Mouse (Mus musculus): ENCODE data around the gene Rsph14. TPM values are rescaled to one million over a fixed set of nuclear protein-coding genes. Genes with fewer than 3 reads are reported as not detected.

Rsph14 gene
- polyA plus RNA-seq, 1 experiment: not detected

- no peaks in the 10 kb centered on the region for H3K27me3 ChIP-seq (replicated peaks; ENCODE audit: control insufficient read depth, insufficient read depth, low read length)
- no peaks in the 10 kb centered on the region for H3K36me3 ChIP-seq (ENCODE audit: control insufficient read depth, insufficient read depth, low read length)
- H3K4me3 ChIP-seq (ENCODE audit: insufficient read depth, low read depth, low read length): no peak overlapping the region
- TF ChIP-seq CTCF (conservative IDR thresholded peaks at IDR 0.05; ENCODE audit: insufficient read depth, insufficient read length, low read depth, low read length): no peak
- no peak for TF ChIP-seq POLR2A (IDR thresholded peaks at IDR 0.05; ENCODE audit: low read depth, low read length)
- H3K27ac ChIP-seq (ENCODE audit: insufficient read depth, low read depth, low read length): no peak overlapping the region
- peaks cover 33% of the 10 kb centered on the region; the same call in 1 of the 2 replicates for H3K4me1 ChIP-seq (ENCODE audit: control insufficient read depth, insufficient read depth, low read length)
- peak; percentile 54 for DNase-seq
Observed at GRCm38 (mm10) chr10:75067446-75067845, 35.1 kb upstream of the Rsph14 start.

GRCm38 (mm10) chr10:75065691-75066090, 33.3 kb upstream of the Rsph14 start:
- TF ChIP-seq POLR2A (IDR thresholded peaks at IDR 0.05; ENCODE audit: low read depth, low read length) (no peak), CTCF (conservative IDR thresholded peaks at IDR 0.05; ENCODE audit: insufficient read depth, insufficient read length, low read depth, low read length) (no peak)

GRCm38 (mm10) chr10:75063301-75063965, 31.0 kb upstream of the Rsph14 start:
- H3K36me3 ChIP-seq (ENCODE audit: control insufficient read depth, insufficient read depth, low read length): no peaks in the 10 kb centered on the region
- WGBS: 35% methylated on average over 12 of the region's 12 CpGs
- DNase-seq: peak; percentile 39
- no peak overlapping the region for H3K27ac ChIP-seq (ENCODE audit: insufficient read depth, low read depth, low read length)
- H3K27me3 ChIP-seq (replicated peaks; ENCODE audit: control insufficient read depth, insufficient read depth, low read length): no peaks in the 10 kb centered on the region
- TF ChIP-seq POLR2A (IDR thresholded peaks at IDR 0.05; ENCODE audit: low read depth, low read length) (no peak), CTCF (conservative IDR thresholded peaks at IDR 0.05; ENCODE audit: insufficient read depth, insufficient read length, low read depth, low read length) (no peak)
- peak overlapping the region; percentile 4 for H3K4me3 ChIP-seq (ENCODE audit: insufficient read depth, low read depth, low read length)
- H3K4me1 ChIP-seq (ENCODE audit: control insufficient read depth, insufficient read depth, low read length): peaks cover 29% of the 10 kb centered on the region; the same call in 1 of the 2 replicates

More at GRCm38 (mm10) chr10:75065691-75066090, 33.3 kb upstream of the Rsph14 start:
- Histone ChIP-seq H3K36me3 (ENCODE audit: control insufficient read depth, insufficient read depth, low read length) (no peaks in the 10 kb centered on the region), H3K27me3 (replicated peaks; ENCODE audit: control insufficient read depth, insufficient read depth, low read length) (no peaks in the 10 kb centered on the region), H3K4me1 (ENCODE audit: control insufficient read depth, insufficient read depth, low read length) (peaks cover 33% of the 10 kb centered on the region; the same call in 1 of the 2 replicates), H3K4me3 (ENCODE audit: insufficient read depth, low read depth, low read length) (no peak overlapping the region), H3K27ac (ENCODE audit: insufficient read depth, low read depth, low read length) (no peak overlapping the region)
- WGBS: 81% methylated on average over 6 of the region's 6 CpGs
- DNase-seq: no peak

- Histone ChIP-seq H3K4me1 (ENCODE audit: control insufficient read depth, insufficient read depth, low read length) (peaks cover 28% of the 10 kb centered on the region; the same call in 1 of the 2 replicates), H3K4me3 (ENCODE audit: insufficient read depth, low read depth, low read length) (peak overlapping the region; percentile 70; the same call in 1 of the 2 replicates)
- WGBS: 56% methylated on average over 6 of the region's 6 CpGs
Observed at GRCm38 (mm10) chr10:75062621-75063020, 30.2 kb upstream of the Rsph14 start.

GRCm38 (mm10) chr10:75062189-75062561, 29.8 kb upstream of the Rsph14 start:
- TF ChIP-seq POLR2A (IDR thresholded peaks at IDR 0.05; ENCODE audit: low read depth, low read length): no peak
- TF ChIP-seq CTCF (conservative IDR thresholded peaks at IDR 0.05; ENCODE audit: insufficient read depth, insufficient read length, low read depth, low read length): no peak
- Histone ChIP-seq H3K4me1 (ENCODE audit: control insufficient read depth, insufficient read depth, low read length) (peaks cover 24% of the 10 kb centered on the region; the same call in 1 of the 2 replicates), H3K27ac (ENCODE audit: insufficient read depth, low read depth, low read length) (no peak overlapping the region), H3K4me3 (ENCODE audit: insufficient read depth, low read depth, low read length) (peak overlapping the region; percentile 70), H3K36me3 (ENCODE audit: control insufficient read depth, insufficient read depth, low read length) (no peaks in the 10 kb centered on the region), H3K27me3 (replicated peaks; ENCODE audit: control insufficient read depth, insufficient read depth, low read length) (no peaks in the 10 kb centered on the region)
- WGBS: 33% methylated on average over 6 of the region's 6 CpGs
- DNase-seq: peak; percentile 42

More at GRCm38 (mm10) chr10:75062621-75063020, 30.2 kb upstream of the Rsph14 start:
- DNase-seq: no peak
- no peak for TF ChIP-seq CTCF (conservative IDR thresholded peaks at IDR 0.05; ENCODE audit: insufficient read depth, insufficient read length, low read depth, low read length)
- TF ChIP-seq POLR2A (IDR thresholded peaks at IDR 0.05; ENCODE audit: low read depth, low read length): no peak
- H3K27me3 ChIP-seq (replicated peaks; ENCODE audit: control insufficient read depth, insufficient read depth, low read length): no peaks in the 10 kb centered on the region
- H3K27ac ChIP-seq (ENCODE audit: insufficient read depth, low read depth, low read length): no peak overlapping the region
- no peaks in the 10 kb centered on the region for H3K36me3 ChIP-seq (ENCODE audit: control insufficient read depth, insufficient read depth, low read length)

- no peaks in the 10 kb centered on the region for H3K36me3 ChIP-seq (ENCODE audit: control insufficient read depth, insufficient read depth, low read length)
- DNase-seq: peak; percentile 51
- peaks cover 21% of the 10 kb centered on the region; the same call in 1 of the 2 replicates for H3K4me1 ChIP-seq (ENCODE audit: control insufficient read depth, insufficient read depth, low read length)
- H3K4me3 ChIP-seq (ENCODE audit: insufficient read depth, low read depth, low read length): peak overlapping the region; percentile 70
- WGBS: 13% methylated on average over 71 of the region's 71 CpGs
- no peak overlapping the region for H3K27ac ChIP-seq (ENCODE audit: insufficient read depth, low read depth, low read length)
- H3K27me3 ChIP-seq (replicated peaks; ENCODE audit: control insufficient read depth, insufficient read depth, low read length): no peaks in the 10 kb centered on the region
- no peak for TF ChIP-seq POLR2A (IDR thresholded peaks at IDR 0.05; ENCODE audit: low read depth, low read length)
- TF ChIP-seq CTCF (conservative IDR thresholded peaks at IDR 0.05; ENCODE audit: insufficient read depth, insufficient read length, low read depth, low read length): no peak
Observed at GRCm38 (mm10) chr10:75061341-75062188, 29.2 kb upstream of the Rsph14 start.

- H3K4me3 ChIP-seq (ENCODE audit: insufficient read depth, low read depth, low read length): peak overlapping the region; percentile 70
- 1% methylated on average over 48 of the region's 48 CpGs for WGBS
- DNase-seq: peak; percentile 36
- H3K27me3 ChIP-seq (replicated peaks; ENCODE audit: control insufficient read depth, insufficient read depth, low read length): no peaks in the 10 kb centered on the region
- 0 out of 2 replicates have a peak overlapping the region, but pooled peaks have one; percentile 1 for H3K27ac ChIP-seq (ENCODE audit: insufficient read depth, low read depth, low read length)
- TF ChIP-seq CTCF (conservative IDR thresholded peaks at IDR 0.05; ENCODE audit: insufficient read depth, insufficient read length, low read depth, low read length): no peak
- no peaks in the 10 kb centered on the region for H3K36me3 ChIP-seq (ENCODE audit: control insufficient read depth, insufficient read depth, low read length)
- H3K4me1 ChIP-seq (ENCODE audit: control insufficient read depth, insufficient read depth, low read length): peaks cover 20% of the 10 kb centered on the region; the same call in 1 of the 2 replicates
Observed at GRCm38 (mm10) chr10:75060843-75061235, 28.5 kb upstream of the Rsph14 start.
